Mouse (Mus musculus) CH12.LX (cell line): ENCODE results near the gene Gzmm. TPM values are rescaled to one million over a fixed set of nuclear protein-coding genes. Genes with fewer than 3 reads are reported as not detected.

Experiments used
- DNase-seq: peaks from one replicate; pipeline ENCODE4 v3.0.0-alpha.2; 2013; ENCODE audit errors: extremely low read depth
- H3K27ac ChIP-seq: 2 replicates; pipeline ENCODE4 v1.5.1; 2012; ENCODE audit warnings: low read depth, mild to moderate bottlenecking, control low read depth, moderate library complexity; ENCODE audit not compliant: insufficient read depth
- H3K27me3 ChIP-seq: replicated peaks from 2 replicates; pipeline ENCODE3; 2012; ENCODE audit warnings: inconsistent platforms
- H3K36me3 ChIP-seq, 2 experiments: replicated peaks in 1 of 2; 2 replicates each; pipeline versions ENCODE3 to v1.6.1; 2012; ENCODE audit warnings: inconsistent platforms in 1 of 2, low read length in 1 of 2, mild to moderate bottlenecking in 1 of 2, mixed read lengths in 1 of 2, moderate library complexity in 1 of 2; ENCODE audit not compliant: control insufficient read depth in 1 of 2, insufficient read depth in 1 of 2
- H3K4me1 ChIP-seq, 2 experiments: 2 replicates each; pipeline ENCODE4 v1.6.1; 2012; ENCODE audit warnings: inconsistent platforms in 1 of 2, moderate library complexity in 1 of 2; ENCODE audit not compliant: insufficient read depth in 2 of 2, control insufficient read depth in 1 of 2
- H3K4me2 ChIP-seq: 2 replicates; pipeline ENCODE4 v1.6.1; 2012; ENCODE audit warnings: low read depth, mild to moderate bottlenecking, control low read depth; ENCODE audit not compliant: poor library complexity, insufficient read depth, severe bottlenecking
- H3K4me3 ChIP-seq, 3 experiments: fragments of 150-350 bp in 1 of 3; sonication (generic) in 1 of 3; replicated peaks in 1 of 3; 2 replicates each; pipeline versions ENCODE3 to v1.5.1; 2011 to 2012; ENCODE audit warnings: low read depth in 2 of 3, low read length in 2 of 3, mild to moderate bottlenecking in 2 of 3, moderate library complexity in 2 of 3, control low read depth in 1 of 3, improper control_type of control experiment in 1 of 3, inconsistent platforms in 1 of 3, mixed read lengths in 1 of 3; ENCODE audit not compliant: poor library complexity in 1 of 3
- H3K79me2 ChIP-seq: replicated peaks from 2 replicates; pipeline ENCODE4 v1.6.1; 2012; ENCODE audit warnings: mild to moderate bottlenecking, moderate library complexity; ENCODE audit not compliant: control insufficient read depth, poor library complexity, insufficient read depth, severe bottlenecking; ENCODE audit errors: extremely low read depth
- H3K9ac ChIP-seq: 2 replicates; pipeline ENCODE4 v1.6.1; 2012; ENCODE audit warnings: low read depth, mild to moderate bottlenecking, control low read depth, moderate library complexity; ENCODE audit not compliant: insufficient read depth
- H3K9me3 ChIP-seq: replicated peaks from 2 replicates; pipeline ENCODE3; 2012; ENCODE audit warnings: low read length, inconsistent platforms, mixed read lengths
- BHLHE40 ChIP-seq: IDR thresholded peaks from 2 replicates; pipeline ENCODE4 v1.6.1; 2011; ENCODE audit warnings: mild to moderate bottlenecking, low read depth, low read length, improper control_type of control experiment
- CHD1 ChIP-seq: IDR thresholded peaks from 2 replicates; pipeline ENCODE4 v1.6.1; 2012; ENCODE audit warnings: low read depth, low read length, improper control_type of control experiment, inconsistent platforms
- CHD2 ChIP-seq: IDR thresholded peaks from 2 replicates; pipeline ENCODE4 v1.6.1; 2011; ENCODE audit warnings: low read length, improper control_type of control experiment
- CTCF ChIP-seq, 2 experiments: IDR thresholded peaks in 1 of 2; conservative IDR thresholded peaks in 1 of 2; 2 replicates each; pipeline ENCODE4 v1.5.1; 2011 to 2012; ENCODE audit warnings: low read depth in 2 of 2, low read length in 2 of 2, improper control_type of control experiment in 1 of 2, inconsistent platforms in 1 of 2, mild to moderate bottlenecking in 1 of 2, moderate library complexity in 1 of 2
- E2F4 ChIP-seq: IDR thresholded peaks from 2 replicates; pipeline ENCODE4 v1.6.1; 2011; ENCODE audit warnings: low read depth, low read length, improper control_type of control experiment; ENCODE audit not compliant: insufficient replicate concordance
- ELF1 ChIP-seq: IDR thresholded peaks from 2 replicates; pipeline ENCODE4 v1.6.1; 2014; ENCODE audit warnings: low read depth, mild to moderate bottlenecking, inconsistent platforms, low read length, improper control_type of control experiment
- EP300 ChIP-seq: IDR thresholded peaks from 2 replicates; pipeline ENCODE4 v1.6.1; 2011; ENCODE audit warnings: low read length, improper control_type of control experiment
- ETS1 ChIP-seq: conservative IDR thresholded peaks from 2 replicates; pipeline ENCODE4 v1.6.1; 2012; ENCODE audit warnings: low read depth, mild to moderate bottlenecking, inconsistent platforms, low read length, improper control_type of control experiment, moderate library complexity
- GABPA ChIP-seq: IDR thresholded peaks from 2 replicates; pipeline ENCODE4 v1.6.1; 2012; ENCODE audit warnings: low read depth, low read length, improper control_type of control experiment, inconsistent platforms; ENCODE audit not compliant: insufficient replicate concordance
- HCFC1 ChIP-seq: IDR thresholded peaks from 2 replicates; pipeline ENCODE4 v1.6.1; 2012; ENCODE audit warnings: low read depth, mild to moderate bottlenecking, inconsistent platforms, low read length, improper control_type of control experiment
- IRF4 ChIP-seq: IDR thresholded peaks from 2 replicates; pipeline ENCODE4 v1.6.1; 2014; ENCODE audit warnings: low read depth, mild to moderate bottlenecking, inconsistent platforms, low read length, improper control_type of control experiment
- JUN ChIP-seq: IDR thresholded peaks from 2 replicates; pipeline ENCODE4 v1.6.1; 2011; ENCODE audit warnings: low read depth, mild to moderate bottlenecking, low read length, improper control_type of control experiment, moderate library complexity; ENCODE audit not compliant: insufficient read depth
- JUND ChIP-seq: conservative IDR thresholded peaks from 2 replicates; pipeline ENCODE4 v1.6.1; 2011; ENCODE audit warnings: low read depth, low read length, improper control_type of control experiment
- KAT2A ChIP-seq: IDR thresholded peaks from 2 replicates; pipeline ENCODE4 v1.6.1; 2012; ENCODE audit warnings: low read length, improper control_type of control experiment, inconsistent platforms; ENCODE audit not compliant: insufficient replicate concordance
- MAFK ChIP-seq: IDR thresholded peaks from 2 replicates; pipeline ENCODE4 v1.6.1; 2011; ENCODE audit warnings: low read length, improper control_type of control experiment; ENCODE audit not compliant: insufficient replicate concordance
- MAX ChIP-seq: IDR thresholded peaks from 2 replicates; pipeline ENCODE4 v1.6.1; 2011; ENCODE audit warnings: low read length, improper control_type of control experiment
- MAZ ChIP-seq: IDR thresholded peaks from 2 replicates; pipeline ENCODE4 v1.6.1; 2012; ENCODE audit warnings: low read depth, mild to moderate bottlenecking, inconsistent platforms, low read length, improper control_type of control experiment, moderate library complexity
- MEF2A ChIP-seq: IDR thresholded peaks from 2 replicates; pipeline ENCODE4 v1.6.1; 2014; ENCODE audit warnings: low read depth, mild to moderate bottlenecking, inconsistent platforms, low read length, improper control_type of control experiment, borderline replicate concordance
- MXI1 ChIP-seq: IDR thresholded peaks from 2 replicates; pipeline ENCODE4 v1.6.1; 2011; ENCODE audit warnings: mild to moderate bottlenecking, low read depth, low read length, improper control_type of control experiment
- MYC ChIP-seq: IDR thresholded peaks from 2 replicates; pipeline ENCODE4 v1.6.1; 2011; ENCODE audit warnings: low read depth, mild to moderate bottlenecking, improper control_type of control experiment, low read length
- NELFE ChIP-seq: IDR thresholded peaks from 2 replicates; pipeline ENCODE4 v1.6.1; 2011; ENCODE audit warnings: low read depth, low read length, improper control_type of control experiment
- NRF1 ChIP-seq: IDR thresholded peaks from 2 replicates; pipeline ENCODE4 v1.6.1; 2014; ENCODE audit warnings: low read depth, mild to moderate bottlenecking, inconsistent platforms, low read length, improper control_type of control experiment, moderate library complexity
- PAX5 ChIP-seq: IDR thresholded peaks from 2 replicates; pipeline ENCODE4 v1.6.1; 2012; ENCODE audit warnings: low read length, inconsistent platforms, mixed read lengths
- POLR2A ChIP-seq: IDR thresholded peaks from 2 replicates; pipeline ENCODE4 v1.6.1; 2011; ENCODE audit warnings: low read depth, mild to moderate bottlenecking, improper control_type of control experiment, low read length
- POLR2AphosphoS2 ChIP-seq: IDR thresholded peaks from 2 replicates; pipeline ENCODE4 v1.6.1; 2011; ENCODE audit warnings: low read depth, low read length, improper control_type of control experiment
- RAD21 ChIP-seq: IDR thresholded peaks from 2 replicates; pipeline ENCODE4 v1.6.1; 2011; ENCODE audit warnings: low read depth, mild to moderate bottlenecking, low read length, improper control_type of control experiment, moderate library complexity
- RCOR1 ChIP-seq: conservative IDR thresholded peaks from 2 replicates; pipeline ENCODE4 v1.6.1; 2012; ENCODE audit warnings: low read depth, mild to moderate bottlenecking, inconsistent platforms, low read length, improper control_type of control experiment
- SIN3A ChIP-seq: IDR thresholded peaks from 2 replicates; pipeline ENCODE4 v1.6.1; 2012; ENCODE audit warnings: low read length, improper control_type of control experiment, inconsistent platforms
- SMC3 ChIP-seq: IDR thresholded peaks from 2 replicates; pipeline ENCODE4 v1.6.1; 2011; ENCODE audit warnings: low read depth, low read length, improper control_type of control experiment
- TBP ChIP-seq: conservative IDR thresholded peaks from 2 replicates; pipeline ENCODE4 v1.6.1; 2011; ENCODE audit warnings: low read depth, low read length, improper control_type of control experiment
- TCF12 ChIP-seq: IDR thresholded peaks from 2 replicates; pipeline ENCODE4 v1.6.1; 2014; ENCODE audit warnings: low read depth, mild to moderate bottlenecking, inconsistent platforms, low read length, improper control_type of control experiment
- UBTF ChIP-seq: IDR thresholded peaks from 2 replicates; pipeline ENCODE4 v1.6.1; 2012; ENCODE audit warnings: low read depth, mild to moderate bottlenecking, inconsistent platforms, low read length, improper control_type of control experiment, moderate library complexity
- USF1 ChIP-seq: IDR thresholded peaks from 2 replicates; pipeline ENCODE4 v1.6.1; 2014; ENCODE audit warnings: low read depth, mild to moderate bottlenecking, inconsistent platforms, low read length, improper control_type of control experiment
- USF2 ChIP-seq: conservative IDR thresholded peaks from 2 replicates; pipeline ENCODE4 v1.6.1; 2011; ENCODE audit warnings: low read depth, low read length, improper control_type of control experiment
- ZC3H11A ChIP-seq: IDR thresholded peaks from 2 replicates; pipeline ENCODE4 v1.6.1; 2012; ENCODE audit warnings: low read depth, mild to moderate bottlenecking, inconsistent platforms, low read length, improper control_type of control experiment
- ZKSCAN1 ChIP-seq: IDR thresholded peaks from 2 replicates; pipeline ENCODE4 v1.6.1; 2012; ENCODE audit warnings: low read depth, inconsistent platforms, low read length, improper control_type of control experiment, borderline replicate concordance
- ZMIZ1 ChIP-seq: IDR thresholded peaks from 2 replicates; pipeline ENCODE4 v1.6.1; 2012; ENCODE audit warnings: low read depth, mild to moderate bottlenecking, inconsistent platforms, low read length, improper control_type of control experiment
- ZNF384 ChIP-seq: IDR thresholded peaks from 2 replicates; pipeline ENCODE4 v1.6.1; 2012; ENCODE audit warnings: low read depth, low read length, improper control_type of control experiment, inconsistent platforms
- dilution Hi-C: fragments of 300-500 bp; cut with MboI; formaldehyde crosslinking; loops from 2 replicates; pipeline ENCODE4 v1.14.3; 2020; ENCODE audit warnings: low sequenced_read_pairs; ENCODE audit not compliant: extremely low pct_unique_long_range_greater_than_20kb, extremely low pct_ligation_motif_present
- in situ Hi-C: fragments of 300-500 bp; cut with MboI; formaldehyde crosslinking; loops from 3 replicates; pipeline ENCODE4 v1.14.3; 2019; ENCODE audit warnings: low sequenced_read_pairs, low pct_ligation_motif_present, low pct_unique_long_range_greater_than_20kb, mixed read lengths
- polyA plus RNA-seq: library from polyadenylated mRNA; unstranded; fragments of >175 nt; gene quantifications from 2 replicates; pipeline ENCODE4 v1.2.1, GENCODE M21; 2012; ENCODE audit warnings: low read depth; ENCODE audit not compliant: insufficient read length
- total RNA-seq, 2 experiments: library from RNA; depleted of rRNA; stranded (reverse); fragments of 300-350 nt in 1 of 2; fragments of >200 nt in 1 of 2; gene quantifications; 2 replicates each; pipeline ENCODE4 v1.2.3; 2012 to 2014

Gene Gzmm
- total and polyA plus RNA-seq, 3 experiments = 0.17 to 0.73 (median 0.59) TPM

GRCm38 (mm10) chr10:79669576-79670057 is 19.2 kb upstream of the Gzmm start:
- in situ Hi-C loops (no loop called here), dilution Hi-C loops (no loop called here)
- peak overlapping the region; percentile 82 for H3K4me2 ChIP-seq
- peak; percentile 68 for DNase-seq
- no peaks in the 10 kb centered on the region for H3K9me3 ChIP-seq
- H3K4me1 ChIP-seq = peaks cover 28 to 54% of the 10 kb centered on the region in 2 experiments
- H3K79me2 ChIP-seq = peaks cover 11% of the 10 kb centered on the region; the same call in 1 of the 2 replicates
- peak overlapping the region; percentile 78 for H3K27ac ChIP-seq
- TF ChIP-seq USF2 (no peak), IRF4 (peak; percentile 60), NRF1 (no peak), PAX5 (no peak), ZMIZ1 (no peak; the same call in 1 of the 2 replicates), MXI1 (peak; percentile 69), MEF2A (no peak), SIN3A (peak; percentile 81), UBTF (peak; percentile 26; the same call in 1 of the 2 replicates), ZC3H11A (no peak), JUND (no peak), TBP (0 out of 2 replicates have a peak, but pooled peaks have one; percentile 31), POLR2A (no peak), HCFC1 (peak; percentile 82), CHD1 (no peak), ZNF384 (no peak), ETS1 (no peak), CHD2 (no peak), MAFK (no peak), POLR2AphosphoS2 (no peak), BHLHE40 (no peak), NELFE (peak; percentile 56), RCOR1 (no peak), E2F4 (0 out of 2 replicates have a peak, but pooled peaks have one; percentile 34), RAD21 (no peak), KAT2A (peak; percentile 85; the same call in 1 of the 2 replicates), CTCF (conservative IDR thresholded peaks at IDR 0.05 in 1 of 2, IDR thresholded peaks at IDR 0.05 in 1 of 2; ENCODE audit: low read depth in 2 of 2, low read length in 2 of 2) (no peak), EP300 (no peak), ELF1 (peak; percentile 88), TCF12 (peak; percentile 25), JUN (no peak), GABPA (peak; percentile 18; the same call in 1 of the 2 replicates), MYC (no peak), MAZ (0 out of 2 replicates have a peak, but pooled peaks have one; percentile 37), ZKSCAN1 (no peak), MAX (peak; percentile 58), SMC3 (no peak), USF1 (no peak)
- H3K9ac ChIP-seq = peak overlapping the region; percentile 98
- peaks cover 5 to 43% of the 10 kb centered on the region in 2 experiments for H3K36me3 ChIP-seq
- H3K4me3 ChIP-seq = peak overlapping the region; percentile 95 to 97 (median 97)
- no peaks in the 10 kb centered on the region for H3K27me3 ChIP-seq
